Mouse (Mus musculus) intestine, postnatal 0 days (tissue): ENCODE results near the gene Six5. TPM values are rescaled to one million over a fixed set of nuclear protein-coding genes. Genes with fewer than 3 reads are reported as not detected.

Source experiments
- ATAC-seq: fragments of 200-750 bp; cut with Nextera tagmentation; 2 replicates; pipeline ENCODE4 v1.8.0; 2017; ENCODE audit warnings: mild to moderate bottlenecking, moderate TSS enrichment, moderate library complexity
- H3K27ac ChIP-seq: fragments of 300-500 bp; sonication (generic); 2 replicates; pipeline ENCODE4 v1.5.1; 2014; ENCODE audit warnings: mild to moderate bottlenecking, low read depth, low read length, moderate library complexity
- H3K27me3 ChIP-seq: fragments of 300-500 bp; sonication (generic); replicated peaks from 2 replicates; pipeline ENCODE4 v1.6.1; 2014; ENCODE audit warnings: low read length, mixed read lengths; ENCODE audit not compliant: control insufficient read depth, insufficient read depth
- H3K36me3 ChIP-seq: fragments of 300-500 bp; sonication (generic); 2 replicates; pipeline ENCODE4 v1.6.1; 2014; ENCODE audit warnings: mild to moderate bottlenecking, moderate library complexity; ENCODE audit not compliant: control insufficient read depth, insufficient read depth
- H3K4me1 ChIP-seq: fragments of 300-500 bp; sonication (generic); replicated peaks from 2 replicates; pipeline ENCODE4 v1.6.1; 2014; ENCODE audit warnings: antibody characterized with exemption, low read length, mixed read lengths; ENCODE audit not compliant: control insufficient read depth, insufficient read depth
- H3K4me2 ChIP-seq: fragments of 300-500 bp; sonication (generic); replicated peaks from 2 replicates; pipeline ENCODE4 v1.6.1; 2014; ENCODE audit warnings: low read depth, mild to moderate bottlenecking, moderate library complexity
- H3K4me3 ChIP-seq: fragments of 300-500 bp; sonication (generic); 2 replicates; pipeline ENCODE4 v1.5.1; 2014; ENCODE audit warnings: low read depth, low read length
- H3K9ac ChIP-seq: fragments of 300-500 bp; sonication (generic); 2 replicates; pipeline ENCODE4 v1.6.1; 2014; ENCODE audit warnings: mild to moderate bottlenecking, low read depth, low read length
- H3K9me3 ChIP-seq: fragments of 300-500 bp; sonication (generic); 2 replicates; pipeline ENCODE4 v1.6.1; 2016; ENCODE audit warnings: mixed run types; ENCODE audit not compliant: control insufficient read depth
- CTCF ChIP-seq: sonication (generic); IDR thresholded peaks from 2 replicates; pipeline ENCODE4 v1.5.1; 2016; ENCODE audit warnings: low read depth, mild to moderate bottlenecking, control low read depth, antibody characterized with exemption, moderate library complexity
- WGBS: fragments of 180-500 bp; shearing (Covaris S2); extraction: QIAGEN DNeasy Blood & Tissue Kit; methylation state at CpG from one replicate; pipeline ENCODE4 v1.1.7; 2014; 5-methylcytosine and 5-hydroxymethylcytosine counted together
- polyA plus RNA-seq: library from polyadenylated mRNA; unstranded; fragments of >200 nt; fragmentation: Nextera tagmentation; extraction: Ambion mirVana; gene quantifications from 2 replicates; pipeline ENCODE4 v1.2.1, GENCODE M21; 2015

Six5 gene
- polyA plus RNA-seq, 1 experiment from 2014 or later: 5.1 TPM

GRCm38 (mm10) chr7:19078732-19079131, 15.7 kb upstream of the Six5 start:
- WGBS: 86% methylated on average over 3 of the region's 3 CpGs

DNA sequence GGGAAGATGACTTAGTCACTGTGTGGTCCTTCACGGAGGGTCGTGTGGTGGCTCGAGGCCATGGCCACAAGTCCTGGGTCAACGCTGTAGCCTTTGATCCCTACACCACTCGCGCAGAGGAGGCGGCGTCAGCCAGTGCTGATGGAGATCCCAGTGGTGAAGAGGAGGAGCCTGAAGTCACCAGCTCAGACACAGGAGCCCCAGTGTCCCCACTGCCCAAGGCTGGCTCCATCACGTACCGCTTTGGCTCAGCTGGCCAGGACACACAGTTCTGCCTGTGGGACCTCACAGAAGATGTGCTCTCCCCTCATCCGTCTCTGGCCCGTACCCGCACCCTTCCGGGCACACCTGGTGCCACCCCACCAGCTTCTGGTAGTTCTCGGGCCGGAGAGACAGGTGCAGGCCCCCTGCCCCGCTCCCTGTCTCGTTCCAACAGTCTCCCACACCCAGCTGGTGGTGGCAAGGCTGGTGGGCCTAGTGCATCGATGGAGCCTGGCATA, 13.9 kb upstream of the Six5 start:
- no peak overlapping the region; the same call in 1 of the 2 replicates for H3K9ac ChIP-seq
- no peak overlapping the region for H3K4me3 ChIP-seq
- H3K4me2 ChIP-seq: no peak overlapping the region
- H3K27ac ChIP-seq: no peak overlapping the region
- no peak for TF ChIP-seq CTCF
- H3K4me1 ChIP-seq: no peaks in the 10 kb centered on the region
- no peaks in the 10 kb centered on the region for H3K9me3 ChIP-seq
- no peaks in the 10 kb centered on the region for H3K27me3 ChIP-seq
- 92% methylated on average over 19 of the region's 19 CpGs for WGBS
- H3K36me3 ChIP-seq: peaks cover 35% of the 10 kb centered on the region
- ATAC-seq: no peak

More at GRCm38 (mm10) chr7:19078732-19079131, 15.7 kb upstream of the Six5 start:
- Histone ChIP-seq H3K9ac (no peak overlapping the region), H3K9me3 (no peaks in the 10 kb centered on the region), H3K36me3 (peaks cover 35% of the 10 kb centered on the region), H3K4me1 (no peaks in the 10 kb centered on the region), H3K27ac (no peak overlapping the region; the same call in 1 of the 2 replicates), H3K4me3 (no peak overlapping the region), H3K27me3 (0 out of 2 replicates have a peak, but pooled peaks cover 4% of the 10 kb centered on the region), H3K4me2 (no peak overlapping the region)
- ATAC-seq: no peak
- TF ChIP-seq CTCF: no peak

GRCm38 (mm10) chr7:19082171-19082570, 12.2 kb upstream of the Six5 start:
- no peaks in the 10 kb centered on the region for H3K4me1 ChIP-seq
- peaks cover 35% of the 10 kb centered on the region for H3K36me3 ChIP-seq
- no peak overlapping the region for H3K27ac ChIP-seq
- no peak for ATAC-seq
- no peak overlapping the region for H3K4me2 ChIP-seq
- H3K9me3 ChIP-seq: no peaks in the 10 kb centered on the region
- H3K9ac ChIP-seq: no peak overlapping the region
- TF ChIP-seq CTCF: no peak
- WGBS: 93% methylated on average over 4 of the region's 4 CpGs
- H3K4me3 ChIP-seq: no peak overlapping the region
- H3K27me3 ChIP-seq: no peaks in the 10 kb centered on the region

DNA sequence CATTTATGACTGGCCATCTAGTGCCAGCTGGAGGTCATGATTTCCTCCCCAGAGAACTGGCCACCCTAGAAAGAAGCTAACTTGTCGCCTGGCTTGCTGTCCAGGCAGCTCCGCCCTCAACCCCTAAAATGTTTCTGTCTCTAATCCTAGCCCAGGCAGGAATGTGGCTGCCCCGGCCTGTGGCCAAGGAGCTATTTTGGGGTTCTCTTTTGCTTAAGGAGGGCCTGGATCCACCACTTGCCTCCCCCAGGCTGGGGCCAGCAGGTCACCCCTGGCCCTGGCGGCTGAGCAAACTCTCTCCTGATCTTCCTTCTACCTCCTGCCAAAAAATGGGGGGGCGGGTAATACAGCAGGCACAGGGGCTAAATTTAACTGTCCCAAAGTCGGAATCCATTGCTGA, 11.3 kb upstream of the Six5 start:
- peak overlapping the region; percentile 56 for H3K4me2 ChIP-seq
- peaks cover 36% of the 10 kb centered on the region for H3K36me3 ChIP-seq
- H3K4me3 ChIP-seq: no peak overlapping the region
- no peak overlapping the region for H3K9ac ChIP-seq
- no peak for TF ChIP-seq CTCF
- no peak for ATAC-seq
- no peak overlapping the region for H3K27ac ChIP-seq
- H3K27me3 ChIP-seq: no peaks in the 10 kb centered on the region
- no peaks in the 10 kb centered on the region for H3K9me3 ChIP-seq
- H3K4me1 ChIP-seq: no peaks in the 10 kb centered on the region
- 58% methylated on average over 6 of the region's 6 CpGs for WGBS

DNA sequence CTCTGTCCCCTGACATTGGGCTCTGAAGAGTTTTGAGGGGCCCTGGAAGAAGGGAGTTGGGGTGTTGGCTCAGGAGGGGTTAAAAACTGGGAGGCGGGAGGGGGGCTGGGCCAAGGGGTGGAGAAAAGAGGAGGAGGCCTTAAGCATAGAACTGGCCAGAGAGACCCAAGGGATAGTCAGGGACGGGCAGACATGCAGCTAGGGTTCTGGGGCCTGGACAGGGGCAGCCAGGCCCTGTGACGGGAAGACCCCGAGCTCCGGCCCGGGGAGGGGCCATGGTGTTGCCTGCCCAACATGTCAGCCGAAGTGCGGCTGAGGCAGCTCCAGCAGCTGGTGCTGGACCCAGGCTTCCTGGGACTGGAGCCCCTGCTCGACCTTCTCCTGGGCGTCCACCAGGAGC, 10.7 kb upstream of the Six5 start, which contains the start of gene Dmpk:
Gene Dmpk (plus strand): TSS at position 149 of the 400 bp plus-strand sequence.
- Histone ChIP-seq H3K27me3 (no peaks in the 10 kb centered on the region), H3K36me3 (peaks cover 33% of the 10 kb centered on the region), H3K4me2 (peak within 1 kb of the TSS; percentile 56), H3K4me3 (peak within 1 kb of the TSS; percentile 31), H3K27ac (no peak within 1 kb of the TSS; the same call in 1 of the 2 replicates), H3K4me1 (no peaks in the 10 kb centered on the region), H3K9me3 (no peaks in the 10 kb centered on the region), H3K9ac (peak within 1 kb of the TSS; percentile 4; the same call in 1 of the 2 replicates)
- WGBS: 33% methylated on average over 10 of the region's 10 CpGs
- peak; percentile 7; the same call in 1 of the 2 replicates for ATAC-seq
- TF ChIP-seq CTCF: no peak

DNA sequence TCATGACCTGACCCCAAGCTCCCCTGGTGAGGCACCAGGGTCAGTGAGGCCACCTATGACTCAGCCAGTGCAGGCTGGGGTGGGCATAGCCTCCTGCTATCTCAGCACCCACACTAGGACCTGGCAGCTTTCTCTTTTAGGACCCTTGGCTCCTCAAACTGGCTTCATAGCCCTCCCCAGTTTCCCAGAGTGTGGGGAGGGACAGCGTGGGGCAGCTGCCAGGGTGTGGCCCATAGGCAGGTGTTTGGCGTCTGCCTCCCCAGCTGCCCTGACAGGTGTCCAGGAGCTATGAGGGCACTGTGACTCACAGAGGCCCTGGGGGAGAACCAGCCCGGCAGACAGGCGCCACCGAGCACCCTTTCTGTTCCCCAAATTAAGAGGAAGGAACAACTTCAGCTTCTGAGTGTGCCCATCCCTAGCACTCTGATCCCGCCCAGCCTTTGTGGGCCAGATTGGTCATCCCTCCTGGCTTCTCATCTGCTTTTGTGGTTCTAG, 10.1 kb upstream of the Six5 start:
- Histone ChIP-seq H3K9ac (peak overlapping the region; percentile 4; the same call in 1 of the 2 replicates), H3K27me3 (no peaks in the 10 kb centered on the region), H3K27ac (no peak overlapping the region; the same call in 1 of the 2 replicates), H3K9me3 (no peaks in the 10 kb centered on the region), H3K4me2 (peak overlapping the region; percentile 56), H3K4me3 (peak overlapping the region; percentile 31), H3K4me1 (no peaks in the 10 kb centered on the region), H3K36me3 (peaks cover 29% of the 10 kb centered on the region)
- 24% methylated on average over 6 of the region's 6 CpGs for WGBS
- no peak for TF ChIP-seq CTCF
- peak; percentile 37 for ATAC-seq
